Mouse (Mus musculus) heart, adult 8-10 months (tissue): ENCODE measurements around the gene Gm14325. TPM values are rescaled to one million over a fixed set of nuclear protein-coding genes. Genes with fewer than 3 reads are reported as not detected.
"Not testable (repeated sequence)": the region's sequence is repeated elsewhere in the genome, so short reads cannot be mapped to it uniquely, and the experiment has no call there.

Experiments used
- DNase-seq: peaks from one replicate; pipeline ENCODE4 v3.0.0; 2022; ENCODE audit warnings: low spot score
- total RNA-seq, 4 experiments: library from RNA; stranded (reverse); gene quantifications; 2 replicates each; pipeline ENCODE4 v1.2.4; 2022

Gene Gm14325
- 100 to 1,000 TPM in 1 of 4 experiments, 10 to 100 TPM in 3; 84.1 to 103 (median 90.7) TPM for total RNA-seq

DNA sequence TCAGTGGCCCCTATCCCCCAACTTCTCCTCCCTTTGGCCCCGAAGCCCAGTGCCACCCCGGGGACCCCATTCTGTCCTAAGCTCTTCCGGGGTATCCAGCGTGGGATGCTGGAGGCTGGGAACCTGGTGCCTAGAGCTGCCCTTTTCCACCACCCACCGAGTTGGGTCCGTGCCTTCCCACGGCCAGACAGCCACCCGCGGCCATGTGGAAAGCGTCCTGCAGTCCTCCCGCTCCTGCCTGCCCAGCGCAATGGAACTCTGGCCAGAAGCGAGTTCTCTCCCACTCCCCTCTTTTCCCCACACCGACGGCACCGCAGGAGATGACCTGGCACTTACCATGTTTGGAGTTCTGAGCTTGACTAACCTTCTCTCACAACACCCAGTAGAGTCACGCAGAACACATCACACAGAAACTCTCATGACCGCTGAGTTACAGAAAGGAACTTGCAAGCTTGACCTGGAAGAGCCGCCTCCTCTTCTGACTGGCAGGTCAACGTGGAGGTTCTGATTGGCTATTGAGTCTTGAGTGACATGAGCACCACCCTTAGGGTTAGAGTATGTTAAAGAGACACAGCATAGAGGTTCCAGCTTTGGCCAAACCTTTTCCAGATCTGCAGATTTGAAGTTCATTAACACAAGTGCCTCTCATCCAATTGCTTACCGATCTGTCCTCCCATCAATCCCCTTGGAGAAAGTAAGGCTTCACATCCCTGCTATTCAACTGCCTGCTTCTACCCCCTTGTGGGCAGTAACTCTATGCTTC, at the start of gene Gm14325:
Gene Gm14325, minus strand, starts transcription at position 436 of the 763 bp plus-strand sequence.
- peak; percentile 88 for DNase-seq

DNA sequence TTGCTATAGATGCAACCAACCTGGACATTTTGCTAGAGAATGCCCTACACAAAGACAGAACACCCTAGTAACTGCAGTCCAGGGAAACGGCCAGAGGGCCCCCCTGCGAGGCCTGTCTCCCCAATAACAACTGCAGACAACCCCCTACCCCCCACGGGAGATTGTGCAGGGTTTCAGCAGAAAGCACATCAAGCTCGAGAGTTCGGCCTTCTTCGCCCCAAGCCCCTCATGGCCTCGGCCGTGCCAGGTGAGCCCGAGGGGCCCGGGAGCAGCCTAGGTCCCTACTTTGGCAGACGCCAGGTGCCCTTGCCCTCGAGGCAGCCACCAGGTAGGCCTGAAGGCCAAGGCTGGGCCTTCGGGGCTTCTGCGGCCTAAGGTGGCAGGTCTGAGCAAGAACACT, 47.6 kb upstream of the Gm14325 start:
- not testable (repeated sequence) for DNase-seq

DNA sequence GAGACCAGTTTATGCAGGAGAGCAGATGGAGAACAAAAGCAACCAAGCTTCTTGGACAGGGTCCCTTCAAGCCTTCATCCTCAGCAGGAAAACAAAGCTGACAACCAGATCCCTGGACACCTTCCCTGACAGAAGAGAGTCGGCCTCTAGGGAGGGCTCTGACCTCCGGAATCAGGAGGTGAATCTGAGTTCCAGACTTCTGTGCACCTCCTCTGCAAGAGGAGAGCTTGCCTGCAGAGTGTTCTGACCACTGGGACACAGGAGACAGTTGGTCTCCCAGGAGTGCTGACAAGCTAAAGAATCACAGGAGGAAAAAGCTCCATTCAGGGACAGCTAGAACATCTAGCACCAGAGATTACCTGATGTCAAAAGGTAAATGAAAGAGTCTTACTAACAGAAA, 22.1 kb upstream of the Gm14325 start:
- DNase-seq = not testable (repeated sequence)

DNA sequence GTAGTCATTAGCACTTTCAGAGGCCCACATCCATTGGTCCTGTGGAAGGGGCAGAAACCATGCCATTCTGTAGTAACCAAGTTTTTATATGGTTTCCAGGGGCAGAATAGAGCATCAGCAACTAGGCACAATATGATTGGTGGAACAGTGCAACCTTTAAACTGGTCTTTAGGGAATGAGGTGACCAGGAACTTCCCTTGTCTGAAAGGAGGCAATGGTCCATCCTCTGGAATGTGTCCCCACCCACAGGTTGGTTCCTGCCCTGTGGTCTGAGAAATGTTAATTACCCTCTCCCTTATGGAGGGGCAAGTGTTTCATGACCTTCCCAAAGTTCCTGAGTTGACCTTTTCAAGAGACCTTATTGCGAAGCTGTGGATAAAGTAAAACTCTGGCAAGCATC, 3.5 kb upstream of the Gm14325 start:
- not testable (repeated sequence) for DNase-seq

DNA sequence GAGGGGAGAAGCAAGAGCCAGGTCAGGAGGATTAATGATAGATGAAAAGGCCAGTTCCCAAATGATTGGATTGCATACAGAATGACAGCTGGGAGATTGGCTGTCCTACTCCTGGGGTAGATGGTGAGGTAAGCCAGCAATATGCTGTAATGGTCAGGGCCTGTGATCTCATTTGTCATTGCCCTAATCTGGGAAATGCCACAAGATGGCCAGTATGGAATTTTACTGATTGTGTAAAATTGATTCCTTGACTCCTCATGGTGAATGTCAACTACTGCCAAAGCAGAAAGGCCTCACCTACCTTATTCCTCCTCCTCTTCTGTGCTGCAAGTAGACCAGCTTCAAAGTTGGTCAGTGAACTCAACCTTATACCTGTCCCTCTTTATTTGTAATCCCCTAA, 3.4 kb downstream of the Gm14325 start:
- DNase-seq = not testable (repeated sequence)

DNA sequence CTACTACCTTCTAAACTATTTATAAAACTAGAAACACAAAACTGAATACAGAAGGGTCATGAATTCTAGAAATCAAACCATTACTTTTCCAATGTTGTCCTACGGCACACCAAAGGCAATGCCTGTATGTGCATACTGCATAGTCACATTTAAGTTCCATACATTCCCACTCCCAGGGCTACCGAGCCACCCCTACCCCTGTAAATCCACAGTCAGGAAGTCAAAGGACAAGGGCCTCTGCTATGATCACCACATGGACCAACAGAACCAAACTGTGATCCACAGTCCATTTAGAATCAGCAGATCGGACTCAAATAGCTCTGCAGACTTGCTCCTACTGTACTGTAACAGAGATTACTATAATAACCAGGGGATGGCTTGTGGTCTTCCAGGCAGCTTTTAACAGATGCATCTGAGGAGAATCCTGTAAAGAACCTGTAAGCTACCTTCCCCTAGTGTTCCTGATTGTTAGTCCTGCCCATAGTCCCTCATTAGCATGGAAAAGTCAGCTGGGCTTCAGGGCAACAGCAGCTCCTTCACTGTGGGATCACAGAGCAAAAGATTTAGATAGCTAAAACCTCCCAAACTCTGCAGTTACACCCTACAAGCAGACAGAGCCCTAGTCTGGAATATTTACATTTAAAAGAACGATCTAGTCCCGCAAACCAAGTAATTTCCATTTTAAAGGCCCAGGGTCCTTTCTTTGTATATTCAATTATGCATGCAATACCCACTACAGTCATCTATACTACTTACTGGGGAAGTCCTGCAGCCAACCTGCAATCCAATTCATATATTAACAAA, 4.2 kb downstream of the Gm14325 start:
- DNase-seq = not testable (repeated sequence)

DNA sequence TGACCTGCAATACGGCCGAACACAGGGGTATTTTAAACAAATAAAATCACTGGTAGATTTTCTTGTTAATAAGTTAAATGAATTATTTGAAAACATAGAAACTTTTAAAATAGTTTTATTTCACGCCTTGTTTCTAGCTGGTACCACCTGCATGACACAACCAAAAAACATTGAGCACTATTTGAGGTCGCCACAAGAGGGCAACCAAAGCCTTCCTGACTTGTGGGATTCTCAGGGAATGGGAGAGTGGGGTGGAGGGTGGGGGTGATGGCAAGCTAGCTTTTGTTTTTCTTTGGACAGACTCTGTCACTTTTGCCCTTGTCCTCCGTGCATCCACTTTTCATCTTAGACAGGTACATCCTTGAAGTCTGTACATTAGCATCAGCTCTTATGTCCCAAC, 18.2 kb downstream of the Gm14325 start:
- DNase-seq = not testable (repeated sequence)

DNA sequence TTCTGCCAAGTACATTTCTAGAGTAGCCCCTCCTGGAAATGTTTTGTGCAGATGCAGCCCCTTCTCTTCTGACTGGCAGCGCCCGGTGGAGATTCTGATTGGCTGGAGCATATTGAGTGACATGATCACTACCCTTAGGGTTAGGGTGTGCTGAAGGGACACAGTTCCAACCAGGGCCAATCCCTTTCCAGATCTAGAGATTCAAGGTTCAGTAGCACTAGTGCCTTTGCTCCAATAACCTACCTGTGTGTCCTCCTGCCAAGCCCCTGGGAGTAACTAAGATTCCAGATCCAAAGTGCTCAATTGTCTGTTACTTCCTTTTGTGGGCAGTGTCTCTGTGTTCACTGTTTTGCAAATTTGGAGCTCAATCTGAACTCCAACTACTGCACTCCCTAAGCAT, 34.0 kb downstream of the Gm14325 start:
- DNase-seq = not testable (repeated sequence)

DNA sequence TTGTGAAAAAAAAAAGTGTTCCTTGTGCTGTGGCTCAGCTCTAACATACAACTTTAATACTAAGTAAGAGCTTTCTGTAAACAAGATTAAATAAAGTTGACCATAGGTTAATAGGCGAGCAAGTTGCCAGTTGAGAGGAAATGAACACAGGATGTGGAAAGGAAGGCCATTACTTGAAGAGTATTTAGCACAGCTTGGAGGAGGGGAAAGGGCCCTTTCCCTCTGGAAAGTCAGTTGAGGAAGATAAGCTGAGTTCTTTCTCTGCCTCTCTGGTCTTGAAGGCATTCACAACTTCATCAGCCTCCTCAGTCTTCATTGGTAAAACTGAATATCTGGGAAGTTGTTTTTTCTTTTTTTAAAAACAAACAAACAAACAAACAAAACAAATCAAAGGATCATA, 52.8 kb downstream of the Gm14325 start:
- DNase-seq = not testable (repeated sequence)

Other genes starting within 250 kb of the Gm14325 start
- gene Gm14322, start 81.0 kb downstream of the Gm14325 start, total RNA-seq = 10 to 100 TPM; 12.1 to 19.7 (median 18.5) TPM
- 10 to 100 TPM; 40.3 to 72.5 (median 64.0) TPM for gene Gm14327, start 56.8 kb upstream of the Gm14325 start, total RNA-seq
- gene Zfp972, start 85.3 kb upstream of the Gm14325 start, total RNA-seq = 1 to 10 TPM in 1 of 4 experiments, under 1 TPM in 2, not detected in 1; 0.69 to 1.0 (median 0.87) TPM
- 10 to 100 TPM; 32.9 to 48.3 (median 41.5) TPM for gene Gm14326, start 117.0 kb upstream of the Gm14325 start, total RNA-seq
- gene Zfp971, start 182.9 kb upstream of the Gm14325 start, total RNA-seq = 100 to 1,000 TPM; 111 to 124 (median 122) TPM
- gene Zfp931, start 238.1 kb upstream of the Gm14325 start, total RNA-seq = 10 to 100 TPM; 14.0 to 18.2 (median 16.8) TPM